Mouse (Mus musculus): ENCODE data around the gene Sptbn4.

Sptbn4 gene

DNA sequence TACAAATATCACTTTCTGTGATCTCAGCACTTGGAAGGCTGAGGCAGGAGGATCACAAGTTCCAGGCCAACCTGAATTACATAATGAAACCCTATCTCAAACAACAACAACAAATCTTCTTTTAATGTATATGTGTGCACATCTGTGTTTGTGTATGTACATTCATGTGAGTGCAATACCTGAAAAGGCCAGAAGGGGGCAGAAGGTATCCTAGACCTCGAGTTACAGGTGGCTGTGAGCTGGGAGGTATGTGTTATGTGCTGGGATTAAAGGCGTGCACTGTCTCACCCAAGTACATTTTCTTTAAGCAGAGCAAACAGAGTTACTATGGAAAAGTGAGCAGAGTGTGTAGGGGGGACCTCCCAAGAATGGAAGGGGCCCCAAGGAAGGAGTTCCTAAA lies 18.4 kb downstream of the Sptbn4 start:
- no peak for DNase-seq

DNA sequence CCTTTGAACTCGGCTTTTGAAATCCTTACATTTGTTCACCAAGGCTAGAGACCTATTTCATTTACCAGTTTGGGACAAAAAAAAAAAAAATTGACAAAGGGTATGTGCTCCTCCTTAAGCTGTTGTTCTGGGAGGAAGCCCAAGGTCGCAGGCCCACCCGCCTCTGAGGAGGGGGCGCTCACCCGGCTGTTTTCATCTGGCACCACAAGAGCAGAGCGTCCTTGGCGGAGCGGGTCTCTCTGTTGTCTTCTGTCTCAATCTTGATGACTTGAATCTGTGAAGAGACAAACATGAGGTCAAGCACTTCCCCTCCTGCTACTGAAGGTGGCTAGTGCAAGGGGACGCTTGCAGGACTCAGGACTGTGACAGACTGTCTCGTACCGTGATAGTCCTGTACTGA lies 19.5 kb downstream of the Sptbn4 start:
- DNase-seq = no peak

DNA sequence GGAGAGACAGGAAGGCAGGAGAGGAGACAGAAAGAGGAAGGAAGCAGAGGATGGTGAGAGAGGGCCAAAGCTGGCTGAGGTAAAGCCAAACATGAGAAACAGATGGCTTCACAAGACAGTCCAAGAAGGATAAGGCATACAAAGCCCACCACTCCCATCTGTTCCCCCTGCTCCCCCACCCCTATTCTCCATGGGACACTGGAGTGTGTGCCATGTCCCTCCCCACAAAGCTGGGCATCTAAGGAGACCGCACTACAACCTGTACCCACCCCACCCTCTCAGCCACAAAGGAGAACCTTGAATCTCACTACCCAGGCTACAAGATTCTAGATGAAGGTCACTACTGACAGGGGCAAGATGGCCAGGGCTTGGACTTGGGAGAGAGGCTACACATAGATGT lies 20.1 kb downstream of the Sptbn4 start:
- no peak for DNase-seq

DNA sequence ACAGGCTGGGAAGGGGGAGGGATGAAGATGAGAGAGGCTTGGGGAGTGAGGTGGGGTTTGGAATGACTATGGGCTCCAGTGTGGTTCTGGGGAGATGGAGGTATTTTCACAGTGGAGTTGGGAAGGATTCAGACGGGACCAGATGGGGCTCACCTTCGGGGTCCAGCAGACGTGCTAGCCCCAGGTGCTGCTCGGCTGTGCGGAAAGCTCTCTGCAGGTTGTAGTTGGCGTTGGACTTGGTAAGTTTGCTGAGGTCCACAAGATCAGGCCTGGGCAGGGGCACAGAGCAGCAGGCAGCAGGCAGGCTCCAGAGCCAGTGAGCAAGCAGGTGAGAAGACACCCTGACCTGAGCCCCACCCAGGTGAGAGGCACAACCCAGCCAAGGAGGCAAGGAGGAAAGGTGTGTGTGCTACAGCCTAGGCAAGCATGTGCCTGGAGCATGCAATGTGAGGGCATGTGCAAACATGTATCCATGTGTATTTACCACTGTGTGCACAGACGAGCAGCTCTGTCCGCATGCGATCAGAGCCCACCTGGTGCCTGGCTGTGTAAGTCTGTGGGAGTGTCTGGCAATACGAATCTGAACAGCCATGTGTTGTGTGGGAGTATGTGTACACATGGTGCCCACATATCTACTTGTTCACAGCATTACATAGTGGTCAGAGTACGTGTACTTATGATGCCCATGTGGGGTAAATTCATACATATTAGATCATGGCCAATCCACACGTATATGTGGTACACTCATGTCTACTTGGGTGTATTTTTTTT lies 23.7 kb downstream of the Sptbn4 start:
- no peak for DNase-seq

DNA sequence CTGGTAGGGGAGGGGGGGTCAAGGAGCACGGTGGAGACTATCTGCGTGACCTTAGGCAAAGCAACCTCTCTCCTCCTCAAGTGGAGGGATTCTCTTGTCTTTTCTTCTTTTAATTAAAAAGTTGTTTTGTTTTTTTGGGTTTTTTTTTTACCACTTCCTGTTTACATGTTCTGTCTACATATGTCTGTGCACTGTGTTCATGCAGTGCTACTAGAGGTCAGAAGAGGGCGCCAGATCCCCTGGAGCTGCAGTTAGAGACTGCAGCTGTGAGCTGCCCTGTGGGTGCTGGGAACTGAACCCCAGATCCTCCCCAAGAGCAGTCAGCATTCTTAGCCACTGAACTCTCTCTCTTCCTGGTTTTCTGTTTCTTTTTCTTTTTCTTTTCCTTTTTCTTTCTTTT lies 28.4 kb downstream of the Sptbn4 start:
- no peak for DNase-seq

DNA sequence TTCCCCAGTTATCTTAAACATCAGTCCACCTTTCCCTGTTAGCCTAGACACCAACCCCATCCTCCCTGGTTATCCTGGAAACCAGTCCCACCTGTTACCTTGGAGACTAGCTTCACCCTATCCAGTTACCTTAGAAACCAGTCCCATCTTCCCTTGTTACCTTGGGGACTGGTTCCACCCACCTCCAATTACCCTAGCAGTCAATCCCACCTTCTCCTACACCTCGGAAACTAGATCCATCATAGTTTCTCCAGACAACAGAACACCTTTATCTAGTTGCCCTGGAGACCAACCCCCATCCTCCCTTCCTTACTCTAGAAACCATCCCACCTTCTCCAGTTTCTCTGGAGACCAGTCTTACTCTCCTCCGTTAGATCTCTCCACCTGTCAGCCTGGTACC lies 30.3 kb downstream of the Sptbn4 start:
- no peak for DNase-seq

DNA sequence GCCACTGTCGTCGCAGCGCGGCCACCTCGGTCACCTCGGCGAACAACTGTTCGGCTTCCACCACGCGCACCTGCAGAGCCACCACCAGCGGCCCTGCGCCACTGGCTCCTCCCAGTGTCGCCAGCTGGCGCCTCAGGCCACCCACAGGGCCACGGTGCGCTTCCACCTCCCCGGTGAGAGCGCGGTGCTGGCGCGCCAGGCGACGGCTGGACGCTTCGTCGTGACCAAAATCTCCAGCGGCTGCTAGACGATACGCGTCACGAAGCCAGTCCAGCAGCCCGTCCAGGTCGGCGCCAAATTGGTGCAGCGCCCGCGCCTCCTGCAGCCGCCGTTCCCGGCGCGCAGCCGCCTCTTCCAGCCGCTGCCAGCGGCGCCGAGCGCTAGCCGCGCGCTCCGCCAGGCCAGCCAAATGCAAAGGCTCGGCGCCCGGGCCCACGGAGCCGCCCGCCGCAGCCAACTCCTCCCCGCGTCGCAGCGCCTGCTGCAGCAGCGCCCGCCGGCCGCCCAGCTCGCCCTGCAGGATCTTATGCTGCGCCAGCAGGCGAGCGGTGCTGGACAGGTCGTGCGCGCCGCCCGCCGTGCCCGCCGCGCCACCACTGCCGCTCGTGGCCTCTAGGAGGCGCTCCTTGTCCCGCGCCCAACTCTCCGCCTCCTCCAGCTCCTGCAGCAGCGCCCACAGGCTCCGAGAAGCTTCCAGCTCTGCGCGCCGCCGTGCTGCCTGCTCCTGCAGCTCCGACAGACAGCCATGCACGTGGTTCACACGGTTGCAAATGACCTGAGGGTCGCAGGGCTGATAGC lies 38.9 kb downstream of the Sptbn4 start:
- peak; percentile 52 to 71 for DNase-seq

DNA sequence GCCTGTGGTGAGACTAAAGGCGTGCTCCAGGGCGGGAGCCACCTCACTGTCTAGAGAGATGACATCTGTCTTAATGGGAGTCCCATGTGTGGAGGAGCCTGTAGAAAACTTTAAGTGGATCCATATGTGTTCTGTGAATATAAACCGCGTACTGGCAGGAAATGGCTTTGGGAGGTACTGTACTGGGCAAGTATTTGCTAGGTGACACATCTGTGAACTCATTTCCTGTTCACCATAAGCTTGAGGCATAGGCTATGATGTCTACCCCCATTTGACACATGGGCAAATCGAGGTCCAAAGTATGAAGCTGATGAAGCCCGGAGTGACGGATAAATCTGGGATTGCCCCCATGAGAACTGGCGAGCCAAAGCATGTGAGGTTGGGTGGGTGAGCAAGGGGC lies 39.7 kb downstream of the Sptbn4 start:
- no peak for DNase-seq

DNA sequence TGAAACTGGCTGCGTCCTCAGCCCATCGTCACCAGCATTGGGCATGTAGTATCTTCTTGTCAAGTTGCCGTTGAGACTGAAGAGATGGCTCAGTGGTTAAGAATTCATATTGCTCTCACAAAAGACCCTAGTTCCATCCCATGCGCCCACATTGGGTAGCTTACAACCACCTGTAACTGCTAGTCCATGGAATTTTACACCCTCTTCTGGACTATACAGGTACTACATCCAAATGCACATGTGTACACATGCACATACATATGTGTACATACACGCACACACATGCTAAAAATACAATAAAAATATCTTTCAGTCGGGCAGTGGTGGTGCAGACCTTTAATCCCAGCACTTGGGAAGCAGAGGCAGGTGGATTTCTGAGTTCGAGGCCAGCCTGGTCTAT lies 41.0 kb downstream of the Sptbn4 start:
- DNase-seq = no peak

DNA sequence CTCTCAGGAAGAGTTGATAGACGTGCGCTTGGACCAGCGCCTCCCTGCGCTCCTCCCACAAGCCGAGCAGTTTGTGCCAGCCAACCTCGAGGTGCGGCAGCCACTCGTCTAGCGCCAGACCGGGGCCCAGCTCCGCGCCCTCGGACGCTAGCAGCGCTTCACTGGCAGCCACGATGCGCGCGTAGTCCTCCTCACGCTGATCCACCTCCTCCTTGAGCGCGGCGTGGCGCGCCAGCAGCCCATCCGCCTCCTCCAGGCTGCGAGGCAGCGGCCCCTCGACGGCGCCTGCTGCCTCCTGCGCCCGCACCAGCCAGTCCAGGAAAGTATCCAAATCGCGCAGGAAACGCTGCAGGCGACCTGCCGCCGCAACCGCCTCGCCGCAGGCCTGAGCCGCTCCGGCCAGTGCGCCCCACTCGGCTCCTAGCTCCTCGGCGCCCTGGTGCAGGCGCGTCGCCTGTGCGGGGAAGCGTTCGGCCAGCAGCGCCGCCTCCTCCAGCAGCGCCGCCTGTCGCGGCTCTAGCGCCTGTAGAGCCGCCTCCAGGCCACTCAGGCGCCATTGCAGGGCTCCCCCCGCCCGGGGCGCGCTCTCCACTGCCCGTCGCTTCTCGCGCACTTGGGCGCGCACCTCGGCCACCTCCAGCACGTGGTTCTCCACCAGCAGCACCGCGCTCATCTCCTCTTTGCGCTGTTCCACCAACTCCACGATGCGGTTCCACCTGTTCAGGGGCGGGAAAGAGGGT lies 43.1 kb downstream of the Sptbn4 start:
- no peak for DNase-seq

DNA sequence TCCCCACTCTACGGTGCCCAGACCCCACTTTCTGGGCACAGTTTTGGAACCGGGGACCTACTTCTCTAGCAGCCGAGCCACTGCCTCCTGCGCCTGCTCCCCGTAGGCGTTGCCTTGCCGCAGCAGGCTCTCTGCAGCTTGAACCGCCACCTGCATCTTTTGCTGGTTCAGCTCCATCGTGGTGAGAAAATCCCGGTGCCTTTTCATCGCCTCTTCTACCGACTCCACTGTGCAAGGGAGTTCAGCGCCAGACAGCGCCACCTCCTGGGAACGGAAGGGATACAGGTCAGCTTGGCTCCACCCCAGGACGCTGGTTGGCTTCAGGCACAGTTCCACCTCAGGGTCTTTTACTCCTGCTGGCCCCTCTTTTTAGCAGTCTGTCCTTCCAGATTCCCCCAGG lies 44.8 kb downstream of the Sptbn4 start:
- DNase-seq = peak; percentile 30 to 70

DNA sequence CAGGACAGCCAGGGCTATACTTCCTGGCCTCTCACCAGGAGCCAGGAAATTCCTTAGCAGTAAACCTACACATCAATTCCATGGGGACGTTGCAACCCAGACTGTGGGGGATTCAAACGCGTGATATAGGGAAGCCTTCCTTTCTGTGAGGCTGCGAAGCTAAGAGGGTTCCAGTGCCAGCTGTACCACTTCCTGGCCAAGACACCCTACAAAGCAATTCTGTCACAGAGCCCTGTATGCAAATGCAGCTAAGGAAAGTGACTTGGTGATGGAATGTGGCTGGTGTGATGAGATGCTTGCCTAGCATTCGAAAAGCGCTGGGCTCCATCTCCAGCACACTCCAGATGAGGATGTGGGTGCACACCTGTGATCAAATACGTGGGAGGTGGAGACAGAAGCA lies 46.9 kb downstream of the Sptbn4 start:
- DNase-seq = no peak

DNA sequence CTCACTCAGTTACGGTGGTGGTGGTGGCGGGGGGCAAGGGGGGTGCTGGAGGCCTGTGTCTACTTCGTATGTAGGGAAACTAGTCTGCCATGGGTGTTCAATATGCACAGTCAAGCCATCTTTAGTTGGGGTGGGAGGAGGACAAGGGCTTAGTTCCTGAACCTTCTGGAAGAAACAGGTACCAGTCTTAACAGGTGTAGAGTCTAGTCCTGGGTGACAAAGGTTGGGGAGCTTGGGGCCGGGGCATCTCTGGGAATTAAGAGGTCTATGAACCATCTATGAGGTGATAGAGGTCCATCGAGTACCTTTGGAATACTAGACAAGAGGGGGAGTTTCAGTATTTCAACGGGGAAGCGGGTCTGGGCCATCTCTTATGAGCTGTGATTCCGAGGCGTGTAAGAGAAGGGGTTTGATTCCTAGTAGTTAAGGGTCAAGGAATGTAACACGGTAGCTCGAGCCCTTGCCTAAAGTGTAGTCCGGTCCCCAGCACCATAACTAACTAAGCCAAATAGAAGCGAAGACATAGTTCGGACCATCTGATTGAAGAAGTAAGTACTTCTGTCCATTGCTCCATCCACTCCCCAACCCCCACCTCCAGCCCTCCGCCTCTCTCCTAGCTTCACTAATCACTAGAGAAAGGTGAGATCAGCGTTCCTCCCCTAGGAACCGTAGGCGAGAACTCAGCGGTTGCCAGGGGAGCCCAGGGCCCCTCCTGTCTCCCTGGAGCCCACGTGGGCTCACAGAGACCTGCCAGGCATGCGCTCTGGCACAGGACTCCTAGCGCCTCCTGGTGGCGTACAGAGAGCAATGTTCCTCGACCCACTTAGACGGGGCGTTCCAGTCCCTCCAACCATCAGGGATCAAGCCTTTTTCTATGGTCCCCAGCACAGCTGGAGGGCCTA lies 50.2 kb downstream of the Sptbn4 start:
- peak in 1 of 2 experiments; percentile 21 for DNase-seq

DNA sequence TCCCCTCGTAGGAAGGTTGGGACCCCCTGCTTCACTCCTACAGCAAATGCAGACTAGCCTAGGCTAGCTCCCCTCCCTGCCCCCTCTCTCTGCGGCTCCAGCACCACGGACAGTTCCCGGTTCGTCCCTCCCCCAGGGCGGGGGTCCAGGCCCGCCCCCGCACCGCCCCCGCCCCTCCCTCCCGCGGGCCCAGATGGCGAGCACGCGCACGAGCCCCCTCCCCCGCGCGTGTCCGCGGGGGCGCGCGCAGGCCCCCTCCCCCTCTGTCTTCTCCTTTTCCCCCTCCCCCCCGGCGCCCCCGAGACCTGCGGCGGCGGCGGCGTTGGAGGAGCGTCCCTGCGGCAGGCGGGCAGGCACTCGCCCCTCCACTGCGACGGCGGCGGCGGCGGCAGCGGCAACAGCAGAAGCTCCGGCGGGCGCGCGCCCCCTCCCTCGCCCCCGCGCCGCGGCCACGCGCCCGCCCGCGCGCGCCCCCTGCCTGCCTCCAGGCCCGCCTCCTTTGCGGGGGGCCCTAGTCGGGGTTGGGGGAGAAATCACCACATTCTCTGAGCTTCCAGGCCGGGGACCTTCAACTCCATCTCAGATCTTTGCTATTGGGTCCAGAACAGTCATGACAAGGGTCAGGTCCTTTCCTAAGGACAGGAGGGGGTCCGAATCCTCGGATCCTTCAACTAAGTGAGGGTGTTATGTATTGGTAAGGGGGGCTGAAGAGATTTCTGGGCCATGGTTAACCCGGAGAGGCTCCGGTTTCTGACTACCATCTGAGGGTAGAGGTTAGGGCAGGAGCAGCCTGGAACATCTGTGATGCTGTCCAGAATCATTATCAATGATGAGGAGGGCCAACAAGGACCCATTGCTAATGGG lies 51.1 kb downstream of the Sptbn4 start:
- no peak for DNase-seq

DNA sequence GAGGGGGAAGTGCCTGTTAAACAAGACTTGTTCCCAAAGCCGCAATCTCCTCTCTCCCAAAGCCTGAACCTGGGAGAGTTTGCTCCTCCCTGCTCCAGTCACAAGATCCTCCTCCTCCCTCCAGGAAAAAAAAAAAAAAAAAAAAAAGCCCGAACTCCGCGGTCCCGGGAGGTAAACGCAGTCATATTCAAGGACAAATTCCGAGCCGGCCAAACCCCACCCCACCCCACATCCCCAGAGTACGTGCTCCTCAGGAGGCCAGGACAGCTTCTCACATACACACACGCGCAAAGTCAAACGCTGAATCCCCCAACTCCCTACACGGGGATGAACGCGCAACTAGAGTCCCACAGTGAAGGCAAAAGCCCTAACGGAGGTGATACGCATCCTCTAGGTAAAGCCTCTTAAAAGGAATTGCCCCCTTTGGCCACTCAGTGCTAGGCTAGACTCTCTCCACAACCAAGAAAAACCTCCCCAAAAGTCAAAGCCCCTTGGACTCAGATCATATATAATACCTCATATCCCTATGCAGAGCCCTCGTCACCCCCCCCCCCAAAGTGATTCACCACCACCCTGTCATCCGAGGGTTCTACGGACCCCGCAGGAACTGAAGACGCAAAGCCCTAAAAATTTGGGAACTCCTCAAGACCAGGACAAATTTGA lies 51.8 kb downstream of the Sptbn4 start:
- DNase-seq = no peak

DNA sequence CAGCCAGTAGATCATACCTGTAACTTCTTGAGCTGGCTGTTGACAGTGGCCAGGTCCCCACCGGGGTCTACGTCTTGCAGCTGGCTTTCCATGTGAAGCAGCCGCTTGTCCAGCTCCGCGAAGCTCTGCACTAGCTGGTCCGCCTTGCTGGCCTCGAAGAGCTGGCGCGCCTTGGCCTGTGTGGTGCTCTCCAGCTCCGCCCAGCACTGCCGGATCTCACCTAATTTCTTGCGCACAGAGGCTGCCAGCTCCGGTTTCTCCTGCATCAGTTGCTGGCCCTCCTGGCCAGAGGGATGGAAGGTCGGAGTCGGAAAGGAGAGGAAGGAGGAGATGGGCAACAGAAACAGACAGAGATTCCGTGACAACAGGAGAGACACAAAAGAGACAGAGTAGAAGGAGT lies 56.1 kb downstream of the Sptbn4 start:
- no peak for DNase-seq

DNA sequence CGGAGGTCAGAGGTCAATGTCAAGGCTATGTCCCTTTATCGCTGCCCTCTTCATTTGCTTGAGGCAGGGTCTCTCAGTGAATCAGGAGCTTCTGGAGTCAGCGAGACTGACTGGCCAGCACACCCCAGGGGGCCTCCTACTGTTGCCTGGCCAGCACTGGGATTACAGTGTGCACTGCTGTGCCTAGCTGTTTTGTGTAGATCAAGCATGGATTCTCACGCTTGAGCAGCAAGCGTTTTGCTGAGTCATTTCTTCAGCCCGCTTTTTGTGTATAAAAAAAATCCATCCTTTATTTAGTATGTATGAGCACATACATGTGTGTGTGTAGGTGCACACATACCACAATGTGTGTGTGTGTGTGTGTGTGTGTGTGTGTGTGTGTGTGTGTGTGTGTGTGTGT lies 58.3 kb downstream of the Sptbn4 start:
- DNase-seq = no peak

DNA sequence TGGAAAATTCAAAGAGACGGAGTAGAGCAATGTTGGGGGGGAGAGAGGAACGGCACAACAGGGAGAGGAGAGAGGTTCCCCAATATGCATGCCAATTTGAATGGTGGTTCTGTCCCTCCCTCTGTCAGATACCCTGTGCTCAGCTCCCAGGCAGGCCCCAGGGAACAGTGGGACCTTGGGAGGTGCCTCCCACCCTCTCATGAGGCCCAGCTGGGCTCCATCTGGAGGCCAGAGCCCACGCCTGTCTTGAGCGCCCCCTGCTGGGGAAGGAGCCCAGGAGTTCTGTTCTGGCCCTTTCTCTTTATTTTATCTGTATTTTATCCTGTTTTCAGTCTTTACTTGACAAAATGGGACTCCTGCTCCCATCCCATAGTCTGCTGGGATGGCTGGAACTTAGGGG lies 62.8 kb downstream of the Sptbn4 start:
- peak in 1 of 2 experiments; percentile 36 for DNase-seq

DNA sequence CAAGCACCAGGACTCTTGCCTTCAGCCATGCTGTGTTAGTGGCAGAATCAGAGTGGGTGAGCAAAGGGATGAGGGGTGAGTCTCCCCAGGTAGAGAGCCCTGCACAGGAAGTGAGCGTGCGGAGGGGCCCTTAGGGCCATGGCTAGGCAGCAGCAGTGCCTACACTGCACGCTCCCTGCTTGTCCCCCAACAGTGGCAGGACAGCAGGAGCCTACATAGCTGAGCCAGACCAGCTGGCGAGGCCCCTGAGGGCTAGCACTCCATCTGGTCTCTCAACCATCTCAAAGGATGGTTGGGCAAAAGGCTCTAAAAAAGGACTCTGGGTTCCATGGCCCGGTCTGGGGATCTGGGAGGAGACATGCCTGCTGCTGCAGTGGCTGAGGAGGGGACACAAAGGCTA lies 63.4 kb downstream of the Sptbn4 start:
- no peak for DNase-seq

DNA sequence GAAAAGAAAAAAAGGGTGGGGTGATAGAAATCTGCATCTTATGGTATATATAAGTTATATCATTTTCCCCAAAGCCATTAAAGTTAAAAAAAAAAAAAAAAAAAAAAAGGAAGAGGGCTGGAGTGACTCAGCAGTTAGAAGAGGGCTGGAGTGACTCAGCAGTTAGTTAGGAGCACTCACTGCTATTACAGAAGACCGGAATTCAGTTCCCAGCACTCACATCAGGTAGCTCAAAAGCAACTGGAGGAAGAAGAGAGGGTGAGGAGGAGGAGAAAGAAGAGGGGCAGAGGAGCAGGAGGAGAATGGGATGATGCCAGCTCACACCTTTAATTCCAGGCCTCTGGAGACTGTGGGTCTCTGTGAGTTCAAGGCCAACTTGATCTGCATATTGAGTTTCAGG lies 64.3 kb downstream of the Sptbn4 start:
- DNase-seq = no peak

DNA sequence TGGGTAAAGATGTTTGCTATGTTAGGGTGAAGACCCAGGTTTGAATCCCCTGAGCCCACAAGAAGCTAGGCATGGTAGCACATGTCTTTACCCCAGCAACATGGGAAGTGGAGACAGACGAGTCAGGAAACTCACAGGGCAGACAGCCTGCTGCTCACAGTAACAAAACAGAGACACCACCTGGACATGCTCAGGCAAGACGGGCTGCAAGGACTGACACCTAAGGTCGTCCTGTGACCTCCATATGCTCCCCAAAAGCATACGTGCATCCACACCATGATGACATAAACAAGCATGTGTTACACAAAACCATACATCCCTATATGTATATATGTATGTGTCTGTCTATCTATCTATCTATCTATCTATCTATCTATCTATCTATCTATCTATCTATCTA lies 65.9 kb downstream of the Sptbn4 start:
- no peak for DNase-seq
